Mouse (Mus musculus) cerebellum, postnatal 36 days (tissue): Measurements from ENCODE around the gene Vmn2r59.
"Not testable (repeated sequence)": the region's sequence is repeated elsewhere in the genome, so short reads cannot be mapped to it uniquely, and the experiment has no call there.

Source experiments
- DNase-seq, 2 experiments: peaks; one replicate each; pipeline ENCODE4 v3.0.0; 2021 to 2022; ENCODE audit warnings: mixed read lengths in 2 of 2

Gene Vmn2r59

DNA sequence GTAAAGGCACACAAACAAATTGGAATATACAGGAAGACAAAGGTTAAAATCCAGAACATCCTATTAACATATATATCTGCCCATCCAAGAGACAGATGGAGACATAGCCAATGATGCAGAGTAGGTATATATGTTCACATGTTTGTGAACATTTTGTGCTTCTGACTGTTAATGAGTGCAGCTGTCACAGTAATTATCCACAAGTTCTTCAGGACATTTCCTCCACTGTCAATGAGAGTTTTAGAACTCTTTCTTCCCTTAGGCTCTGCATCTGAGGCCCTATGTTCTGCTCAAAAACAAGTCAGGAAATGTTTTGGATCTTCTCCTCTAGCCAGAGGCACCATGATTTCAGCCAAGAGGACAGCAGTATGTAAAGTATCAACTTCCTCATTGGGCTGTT lies at the start of gene Vmn2r59:
Gene Vmn2r59, minus strand, starts transcription at position 101 of the 400 bp plus-strand sequence.
- no peak for DNase-seq

DNA sequence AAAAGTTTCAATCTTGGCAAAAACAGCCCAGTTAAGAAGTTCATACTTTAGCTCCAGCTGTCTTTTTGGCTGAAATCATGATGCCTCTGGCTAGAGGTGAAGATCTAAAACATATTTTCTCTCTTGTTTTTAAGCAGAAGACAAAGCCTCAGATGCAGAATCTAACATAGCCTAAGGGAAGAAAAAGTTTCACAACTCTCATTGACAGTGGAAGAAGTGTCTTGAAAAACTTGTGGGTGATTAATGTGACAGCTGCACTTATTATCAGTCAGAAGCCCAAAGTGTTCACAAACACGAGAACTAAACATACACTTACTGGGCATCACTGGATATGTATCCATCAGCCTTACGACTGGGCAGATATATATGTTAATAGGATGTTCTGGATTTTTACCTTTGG lies 48.6 kb upstream of the Vmn2r59 start, which contains the start of gene Vmn2r60:
Gene Vmn2r60, plus strand, starts transcription at position 301 of the 400 bp plus-strand sequence.
- no peak for DNase-seq

DNA sequence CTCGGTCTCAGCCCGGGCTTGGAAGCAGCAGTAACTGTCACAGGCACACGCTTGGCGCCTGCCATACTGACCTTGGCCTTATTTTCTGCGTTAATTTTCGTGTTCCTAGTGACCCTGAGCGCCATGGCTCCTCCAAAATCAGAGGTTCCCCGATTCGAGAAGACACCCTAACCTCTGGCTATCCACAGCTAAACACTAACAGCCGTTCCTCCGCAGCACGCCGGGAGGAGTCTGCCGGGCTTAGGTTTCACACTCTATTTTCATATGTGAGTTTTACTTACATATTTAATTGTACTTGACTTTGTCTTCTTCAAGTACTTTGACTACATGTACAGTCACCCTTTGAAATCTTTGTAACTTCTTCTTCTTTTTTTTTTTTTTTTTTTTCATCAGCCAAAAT lies 48.2 kb upstream of the Vmn2r59 start:
- DNase-seq: not testable (repeated sequence)
